Mouse (Mus musculus) heart, postnatal 0 days (tissue): ENCODE results near the gene Phf24.

Experiments used
- CTCF ChIP-seq: IDR thresholded peaks from 2 replicates; pipeline ENCODE4 v1.5.1; 2016; ENCODE audit warnings: antibody characterized with exemption, control low read depth, low read depth
- EP300 ChIP-seq: IDR thresholded peaks from 2 replicates; pipeline ENCODE4 v1.6.1; 2016; ENCODE audit warnings: antibody characterized with exemption, low read depth

- TF ChIP-seq CTCF (no peak), EP300 (0 out of 2 replicates have a peak, but pooled peaks have one; percentile 60)
These were observed 33.2 kb downstream of the Phf24 start, which contains the start of gene Dnajb5 for GRCm38 (mm10) chr4:42949676-42950051.
